Mouse (Mus musculus) layer of hippocampus, adult 2 months (tissue): ENCODE results near the gene Rnf128. TPM values are rescaled to one million over a fixed set of nuclear protein-coding genes. Genes with fewer than 3 reads are reported as not detected.
"Not testable (repeated sequence)": the region's sequence is repeated elsewhere in the genome, so short reads cannot be mapped to it uniquely, and the experiment has no call there.

Experiments
- DNase-seq, 2 experiments: peaks; one replicate each; pipeline ENCODE4 v3.0.0; 2022; ENCODE audit warnings: low spot score in 2 of 2
- H3K27ac ChIP-seq: fragments of 200-600 bp; 2 replicates; pipeline ENCODE4 v1.8.1; 2022
- H3K4me3 ChIP-seq: fragments of 200-600 bp; 2 replicates; pipeline ENCODE4 v1.8.1; 2022; ENCODE audit warnings: mild to moderate bottlenecking
- CTCF ChIP-seq: fragments of 200-600 bp; conservative IDR thresholded peaks from 2 replicates; pipeline ENCODE4 v1.8.1; 2022; ENCODE audit warnings: antibody characterized with exemption, mild to moderate bottlenecking, moderate library complexity
- total RNA-seq, 2 experiments: library from RNA; stranded (reverse); gene quantifications; 2 replicates each; pipeline ENCODE4 v1.2.3; 2021

Gene Rnf128
- total RNA-seq, 2 experiments from 2014 or later, result 30.4 to 30.7 TPM

- no peak overlapping the region for H3K4me3 ChIP-seq
- TF ChIP-seq CTCF, result no peak
- no peak overlapping the region for H3K27ac ChIP-seq
- no peak for DNase-seq
Measured at GRCm38 (mm10) chrX:139562255-139562924, 726 bp upstream of the Rnf128 start.

- no peak for TF ChIP-seq CTCF
- Histone ChIP-seq H3K27ac (no peak overlapping the region), H3K4me3 (no peak overlapping the region)
- no peak for DNase-seq
Measured at GRCm38 (mm10) chrX:139570054-139570453, 6.9 kb downstream of the Rnf128 start.

- Histone ChIP-seq H3K27ac (no peak overlapping the region), H3K4me3 (no peak overlapping the region)
- no peak for DNase-seq
- TF ChIP-seq CTCF, result no peak
Measured at GRCm38 (mm10) chrX:139578649-139579278, 15.6 kb downstream of the Rnf128 start.

GRCm38 (mm10) chrX:139583616-139584015, 20.5 kb downstream of the Rnf128 start:
- no peak for DNase-seq
- Histone ChIP-seq H3K27ac (no peak overlapping the region), H3K4me3 (no peak overlapping the region)
- TF ChIP-seq CTCF, result no peak

GRCm38 (mm10) chrX:139586676-139587075, 23.6 kb downstream of the Rnf128 start:
- not testable (repeated sequence) for H3K27ac ChIP-seq, H3K4me3 ChIP-seq, DNase-seq

- H3K4me3 ChIP-seq, result no peak overlapping the region
- H3K27ac ChIP-seq, result no peak overlapping the region
- no peak for TF ChIP-seq CTCF
- no peak for DNase-seq
Measured at GRCm38 (mm10) chrX:139596404-139596803, 33.3 kb downstream of the Rnf128 start.

GRCm38 (mm10) chrX:139610033-139610764, 47.1 kb downstream of the Rnf128 start:
- TF ChIP-seq CTCF, result peak; percentile 47
- Histone ChIP-seq H3K4me3 (peak overlapping the region; percentile 64), H3K27ac (peak overlapping the region; percentile 90)
- DNase-seq, result peak; percentile 66 to 80

- DNase-seq, result peak in 1 of 2 experiments; percentile 5
- H3K4me3 ChIP-seq, result peak overlapping the region; percentile 64
- no peak for TF ChIP-seq CTCF
- peak overlapping the region; percentile 90 for H3K27ac ChIP-seq
Measured at GRCm38 (mm10) chrX:139610765-139611300, 47.7 kb downstream of the Rnf128 start.

- DNase-seq, result peak; percentile 10 to 24
- H3K4me3 ChIP-seq, result no peak overlapping the region
- no peak overlapping the region for H3K27ac ChIP-seq
- TF ChIP-seq CTCF, result no peak
Measured at GRCm38 (mm10) chrX:139614761-139615160, 51.6 kb downstream of the Rnf128 start.

- TF ChIP-seq CTCF, result no peak
- no peak for DNase-seq
- Histone ChIP-seq H3K27ac (no peak overlapping the region), H3K4me3 (no peak overlapping the region)
Measured at GRCm38 (mm10) chrX:139622071-139622470, 59.0 kb downstream of the Rnf128 start.

GRCm38 (mm10) chrX:139634758-139635157, 71.6 kb downstream of the Rnf128 start:
- TF ChIP-seq CTCF, result no peak
- no peak overlapping the region for H3K4me3 ChIP-seq
- DNase-seq, result no peak
- no peak overlapping the region for H3K27ac ChIP-seq

GRCm38 (mm10) chrX:139639744-139640143, 76.6 kb downstream of the Rnf128 start:
- no peak for TF ChIP-seq CTCF
- H3K27ac ChIP-seq, result no peak overlapping the region
- DNase-seq, result no peak
- H3K4me3 ChIP-seq, result no peak overlapping the region

- no peak for TF ChIP-seq CTCF
- no peak overlapping the region for H3K27ac ChIP-seq
- H3K4me3 ChIP-seq, result no peak overlapping the region
- DNase-seq, result no peak
Measured at GRCm38 (mm10) chrX:139640418-139640817, 77.3 kb downstream of the Rnf128 start.

GRCm38 (mm10) chrX:139652226-139652625, 89.1 kb downstream of the Rnf128 start:
- Histone ChIP-seq H3K27ac (no peak overlapping the region), H3K4me3 (no peak overlapping the region)
- no peak for TF ChIP-seq CTCF
- no peak for DNase-seq
